Mouse (Mus musculus) CD8-positive naive resting alpha-beta T cell, adult 2 months (primary cell): ENCODE data around the gene Maml3.
A peak's percentile ranks its signal among the peaks of the same experiment; 100 is the strongest.

Experiments
- DNase-seq, 2 experiments: peaks; one replicate each; pipeline ENCODE4 v3.0.0; 2022; ENCODE audit warnings: low read depth in 2 of 2, low spot score in 2 of 2

Gene Maml3

GRCm38 (mm10) chr3:51751440-51751839, 353.4 kb downstream of the Maml3 start:
- no peak for DNase-seq

- DNase-seq = no peak
These were observed 354.9 kb downstream of the Maml3 start for GRCm38 (mm10) chr3:51749812-51750481.

DNA sequence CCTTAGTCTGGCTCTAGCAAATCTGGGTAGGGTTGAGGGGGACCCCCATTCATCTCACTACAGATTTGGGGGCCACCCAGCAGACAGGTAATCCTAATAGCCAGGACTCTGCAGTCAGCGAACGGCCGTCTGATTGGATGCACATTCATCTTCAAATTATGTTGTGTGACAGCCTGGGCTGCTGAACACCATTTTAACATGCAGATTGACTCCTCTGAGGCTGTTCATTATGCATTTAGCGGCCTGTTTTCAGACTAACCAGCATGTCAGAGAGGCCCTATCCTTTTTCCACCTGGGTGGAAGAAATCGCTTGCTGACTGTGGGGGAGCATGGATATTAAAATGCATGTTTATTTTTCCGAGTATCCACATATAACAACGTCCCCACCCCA, 355.5 kb downstream of the Maml3 start:
- DNase-seq = no peak

- no peak for DNase-seq
These were observed 356.2 kb downstream of the Maml3 start for GRCm38 (mm10) chr3:51748436-51749376.

DNA sequence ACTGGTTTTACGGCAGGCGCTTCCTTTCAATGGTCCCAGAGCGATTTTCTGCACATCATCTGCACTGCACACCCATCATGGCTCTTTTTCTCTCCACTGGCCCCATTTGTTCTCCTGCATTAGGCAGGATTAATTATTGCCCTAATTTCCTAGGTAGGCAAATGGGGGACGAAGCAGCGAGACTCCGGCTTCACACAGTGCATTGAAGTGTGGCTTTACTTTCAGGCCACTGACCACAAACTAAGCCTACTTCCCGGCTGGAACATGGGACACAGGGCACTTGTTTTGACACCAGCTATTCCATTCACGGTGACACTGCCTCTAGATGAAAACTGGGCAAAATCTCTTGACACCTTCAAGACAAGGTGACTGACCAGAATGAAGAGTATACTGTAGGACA, 358.1 kb downstream of the Maml3 start:
- no peak for DNase-seq

DNA sequence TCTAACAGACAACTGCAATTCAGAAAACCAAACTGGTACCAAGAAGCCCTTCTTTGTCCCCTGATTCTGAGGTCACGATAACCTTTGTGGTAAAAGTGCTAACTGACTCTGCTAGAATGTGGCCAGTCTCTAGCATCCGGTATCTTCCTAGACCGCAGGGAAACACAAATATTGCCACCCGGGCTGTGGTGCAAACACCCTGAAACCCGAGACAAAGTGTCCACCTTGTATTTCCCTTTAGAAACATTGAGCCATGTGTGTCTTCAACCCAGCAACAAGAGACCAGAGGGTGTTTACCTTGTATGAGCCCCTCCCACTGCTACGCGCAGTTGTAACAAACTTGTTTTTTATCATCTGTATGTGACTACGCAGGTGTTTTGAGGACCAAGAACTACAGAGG, 359.7 kb downstream of the Maml3 start:
- peak in 1 of 2 experiments; percentile 21 for DNase-seq

GRCm38 (mm10) chr3:51744339-51744759, 360.5 kb downstream of the Maml3 start:
- no peak for DNase-seq

GRCm38 (mm10) chr3:51742405-51742804, 362.5 kb downstream of the Maml3 start:
- DNase-seq = no peak

- no peak for DNase-seq
These were observed 363.1 kb downstream of the Maml3 start for GRCm38 (mm10) chr3:51741824-51742223.

DNA sequence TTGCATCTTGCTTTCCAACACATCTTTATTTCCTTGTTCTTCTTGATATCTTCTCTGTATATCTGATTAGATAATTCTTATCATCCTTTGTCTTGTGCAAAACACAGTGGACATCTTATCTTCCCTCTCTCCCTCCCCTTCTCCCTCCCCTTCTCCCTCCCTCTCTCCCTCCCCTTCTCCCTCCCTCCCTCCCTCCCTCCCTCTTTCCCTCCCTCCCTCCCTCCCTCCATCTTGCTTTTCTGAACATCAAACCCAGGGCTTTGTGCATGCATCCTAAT, 365.1 kb downstream of the Maml3 start:
- DNase-seq = no peak

DNA sequence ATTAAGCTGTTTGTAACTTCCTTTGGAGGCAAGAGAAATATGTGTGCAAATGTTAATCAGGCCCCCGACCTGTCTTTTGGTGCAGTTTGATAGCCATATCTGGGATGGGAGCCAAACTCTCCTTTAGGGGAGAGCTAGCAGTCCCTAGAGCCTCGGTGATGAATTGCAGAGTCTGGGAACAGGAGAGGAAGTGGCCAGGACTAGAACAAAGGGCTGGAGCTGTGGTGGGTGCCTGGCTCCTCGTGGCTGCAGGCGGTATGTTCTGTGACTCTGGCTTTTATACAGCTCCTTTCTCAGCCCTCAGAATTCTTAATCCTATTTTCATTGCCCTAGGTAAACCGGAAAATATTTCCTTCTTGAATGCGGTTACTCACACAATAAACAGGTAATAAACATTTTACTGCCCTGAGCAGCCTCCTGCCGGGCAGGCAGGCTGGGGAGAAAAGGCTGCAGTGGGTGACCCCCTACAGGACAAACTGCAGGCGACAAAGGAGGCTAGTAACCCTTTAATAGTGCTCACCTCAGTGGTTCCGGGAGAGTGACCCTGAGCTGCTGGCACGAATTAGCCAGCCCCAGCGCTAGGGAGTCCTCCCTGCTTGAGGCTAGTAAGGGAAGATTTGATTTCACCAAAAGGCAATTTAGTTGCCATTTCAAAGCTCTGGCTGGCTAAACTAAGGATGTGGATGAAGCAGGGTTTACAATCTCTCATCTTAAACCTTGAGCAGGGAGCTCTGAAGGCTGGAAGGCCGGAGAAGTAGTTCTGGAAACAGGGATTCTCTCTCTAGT, 365.6 kb downstream of the Maml3 start:
- DNase-seq = no peak

DNA sequence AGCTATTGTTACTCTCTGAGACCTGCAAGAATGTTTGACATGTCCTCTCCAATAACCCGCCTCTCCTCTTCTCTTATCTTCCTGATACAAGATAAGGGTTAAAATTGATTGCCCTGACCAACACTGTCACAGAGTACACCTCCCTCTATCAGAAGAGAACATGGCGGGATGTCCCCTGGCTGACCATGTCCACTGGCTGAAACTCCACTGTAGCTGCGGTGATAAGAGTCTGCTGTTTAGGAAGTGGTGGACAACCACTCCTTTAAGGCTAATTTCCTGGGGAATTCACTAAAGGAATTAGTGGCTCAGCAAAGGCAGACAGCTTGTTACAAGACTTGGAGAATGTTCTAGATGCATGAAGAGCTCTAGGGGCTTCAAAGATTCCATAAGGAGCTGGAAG, 371.2 kb downstream of the Maml3 start:
- DNase-seq = no peak

GRCm38 (mm10) chr3:51731949-51732636, 372.8 kb downstream of the Maml3 start:
- no peak for DNase-seq

GRCm38 (mm10) chr3:51730662-51731061, 374.2 kb downstream of the Maml3 start:
- DNase-seq = no peak

DNA sequence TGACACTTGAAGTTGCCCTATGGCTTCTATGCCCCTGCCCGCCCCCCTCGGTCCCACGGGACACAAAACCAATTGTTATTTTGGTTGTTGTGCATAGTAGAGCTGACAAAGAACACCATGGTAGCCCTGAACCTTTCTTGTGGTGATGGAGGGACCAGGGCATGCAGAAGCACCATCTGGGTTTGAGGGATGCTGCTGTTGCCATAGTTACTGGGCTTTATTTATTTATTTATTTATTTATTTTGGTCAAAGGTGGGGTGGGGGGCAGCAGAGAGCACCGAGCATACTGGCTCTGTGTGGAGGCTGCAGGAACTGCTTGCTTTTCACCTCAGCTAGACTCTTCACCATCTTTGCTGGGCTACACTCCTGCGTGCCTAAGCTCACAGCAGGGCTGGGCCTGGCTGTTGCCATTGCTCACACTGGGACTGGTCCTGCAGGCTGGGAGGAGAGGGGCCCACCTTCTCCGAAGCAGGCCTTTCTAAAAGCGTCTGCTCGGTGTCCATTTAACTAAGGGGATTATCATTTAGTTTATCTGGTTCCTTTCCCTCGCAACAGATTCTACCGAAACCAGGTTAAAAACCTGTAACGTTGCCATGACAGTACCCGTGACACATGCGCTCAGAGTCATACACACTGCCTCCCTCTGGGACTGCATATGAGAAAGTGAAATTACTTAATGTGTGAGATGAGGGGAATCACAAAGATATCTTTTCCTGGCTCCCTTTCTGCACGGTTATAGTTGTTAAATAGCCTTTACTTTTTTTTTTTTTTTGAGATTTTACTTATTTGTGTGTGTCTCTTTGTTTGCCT, 375.6 kb downstream of the Maml3 start:
- DNase-seq = no peak

GRCm38 (mm10) chr3:51728456-51728855, 376.4 kb downstream of the Maml3 start:
- no peak for DNase-seq

DNA sequence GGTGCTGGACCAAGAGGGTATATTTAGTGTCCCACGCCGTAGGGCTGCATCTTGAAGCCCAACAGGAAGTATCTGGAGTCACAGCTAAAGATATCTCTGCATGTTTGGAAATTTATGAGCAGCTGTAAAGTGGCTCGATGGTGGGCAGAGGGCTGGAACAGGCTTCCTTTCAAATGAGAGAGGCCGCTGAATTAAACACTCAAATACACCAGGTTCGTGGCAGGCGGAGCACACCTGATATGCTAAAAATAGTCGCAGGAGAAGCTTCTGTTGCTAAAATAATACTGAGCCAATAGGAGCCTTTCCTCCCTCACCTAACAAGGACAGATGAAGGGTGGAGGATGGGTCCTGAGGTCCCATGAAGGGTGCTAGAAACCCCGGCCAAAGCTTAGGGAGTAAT, 376.9 kb downstream of the Maml3 start:
- DNase-seq = no peak

- no peak for DNase-seq
These were observed 377.4 kb downstream of the Maml3 start for GRCm38 (mm10) chr3:51727487-51727886.

DNA sequence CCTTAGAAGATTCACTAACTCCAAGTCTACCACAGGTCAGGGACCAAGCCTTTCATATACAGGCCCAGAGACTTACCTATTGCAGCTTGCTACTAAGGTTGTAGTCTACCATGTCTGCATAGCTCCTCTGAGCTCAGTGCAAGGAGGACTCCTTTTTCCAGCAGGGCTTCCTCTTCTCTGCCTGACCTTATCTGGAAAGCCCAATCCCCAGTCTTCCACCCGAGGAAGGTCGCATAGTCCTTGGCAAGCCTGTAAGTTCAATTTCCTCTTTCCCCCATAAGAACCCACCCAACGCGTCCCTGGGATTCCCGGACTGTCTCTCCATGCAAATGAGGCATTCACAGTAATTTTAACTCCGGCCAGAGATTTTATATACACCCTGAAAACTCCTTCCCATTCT, 378.6 kb downstream of the Maml3 start:
- DNase-seq = no peak

GRCm38 (mm10) chr3:51719982-51720381, 384.9 kb downstream of the Maml3 start:
- no peak for DNase-seq
